Mouse (Mus musculus) liver, adult 2 months (tissue): Measurements from ENCODE around the gene Cntn3.

Experiments used
- CTCF ChIP-seq: fragments of 200-500 bp; IDR thresholded peaks from 2 replicates; pipeline ENCODE4 v1.5.1; 2011; ENCODE audit warnings: low read depth, low read length, control low read depth
- POLR2A ChIP-seq: fragments of 200-500 bp; IDR thresholded peaks from 2 replicates; pipeline ENCODE4 v1.6.1; 2011; ENCODE audit warnings: low read length, control low read depth; ENCODE audit not compliant: insufficient read depth; ENCODE audit errors: extremely low read depth

- TF ChIP-seq POLR2A, result no peak
- no peak for TF ChIP-seq CTCF
Observed at GRCm38 (mm10) chr6:102326711-102327110, 246.2 kb downstream of the Cntn3 start.
